Mouse (Mus musculus) liver, adult 2 months (tissue): ENCODE data around the gene Bach2. TPM values are rescaled to one million over a fixed set of nuclear protein-coding genes. Genes with fewer than 3 reads are reported as not detected.

Source experiments
- DNase-seq: peaks from one replicate; pipeline ENCODE4 v3.0.0-alpha.2; 2011; ENCODE audit warnings: low read depth, low spot score; ENCODE audit errors: extremely low read depth
- H3K27ac ChIP-seq: fragments of 200-500 bp; replicated peaks from 2 replicates; pipeline ENCODE4 v1.5.1; 2012; ENCODE audit warnings: low read depth, mild to moderate bottlenecking, control low read depth, inconsistent platforms, low read length; ENCODE audit not compliant: insufficient read depth
- H3K27me3 ChIP-seq: fragments of 200-500 bp; 2 replicates; pipeline ENCODE4 v1.6.1; 2012; ENCODE audit warnings: mild to moderate bottlenecking, moderate library complexity, low read length, inconsistent platforms; ENCODE audit not compliant: control insufficient read depth, insufficient read depth
- H3K36me3 ChIP-seq: fragments of 200-500 bp; 2 replicates; pipeline ENCODE4 v1.6.1; 2012; ENCODE audit warnings: low read length, inconsistent platforms; ENCODE audit not compliant: control insufficient read depth, insufficient read depth
- H3K4me1 ChIP-seq: fragments of 200-500 bp; 2 replicates; pipeline ENCODE4 v1.6.1; 2011; ENCODE audit warnings: low read length; ENCODE audit not compliant: control insufficient read depth, insufficient read depth
- H3K4me3 ChIP-seq: fragments of 200-500 bp; 2 replicates; pipeline ENCODE4 v1.5.1; 2011; ENCODE audit warnings: low read depth, mild to moderate bottlenecking, control low read depth, low read length, moderate library complexity; ENCODE audit not compliant: insufficient read depth
- H3K79me2 ChIP-seq: fragments of 200-500 bp; 2 replicates; pipeline ENCODE4 v1.6.1; 2012; ENCODE audit warnings: inconsistent platforms, mild to moderate bottlenecking, low read length, moderate library complexity; ENCODE audit not compliant: control insufficient read depth, insufficient read depth
- H3K9ac ChIP-seq: fragments of 200-500 bp; 2 replicates; pipeline ENCODE4 v1.6.1; 2012; ENCODE audit warnings: low read depth, mild to moderate bottlenecking, control low read depth, inconsistent platforms, low read length
- CTCF ChIP-seq: fragments of 200-500 bp; IDR thresholded peaks from 2 replicates; pipeline ENCODE4 v1.5.1; 2011; ENCODE audit warnings: low read depth, low read length, control low read depth
- POLR2A ChIP-seq: fragments of 200-500 bp; IDR thresholded peaks from 2 replicates; pipeline ENCODE4 v1.6.1; 2011; ENCODE audit warnings: low read length, control low read depth; ENCODE audit not compliant: insufficient read depth; ENCODE audit errors: extremely low read depth
- WGBS: fragments of 180-500 bp; shearing (Covaris S2); methylation state at CpG from one replicate; pipeline ENCODE4 v1.1.7; 2018; 5-methylcytosine and 5-hydroxymethylcytosine counted together
- polyA plus RNA-seq: library from polyadenylated mRNA; depleted of rRNA; stranded (reverse); fragments of >200 nt; gene quantifications from 2 replicates; pipeline ENCODE4 v1.2.3, GENCODE M21; 2012
- total RNA-seq: library from RNA; depleted of rRNA; stranded (reverse); fragments of >200 nt; gene quantifications from 2 replicates; pipeline ENCODE4 v1.2.3, GENCODE M21; 2014

Gene Bach2
- total and polyA plus RNA-seq, 2 experiments: 2.1 to 6.0 TPM

DNA sequence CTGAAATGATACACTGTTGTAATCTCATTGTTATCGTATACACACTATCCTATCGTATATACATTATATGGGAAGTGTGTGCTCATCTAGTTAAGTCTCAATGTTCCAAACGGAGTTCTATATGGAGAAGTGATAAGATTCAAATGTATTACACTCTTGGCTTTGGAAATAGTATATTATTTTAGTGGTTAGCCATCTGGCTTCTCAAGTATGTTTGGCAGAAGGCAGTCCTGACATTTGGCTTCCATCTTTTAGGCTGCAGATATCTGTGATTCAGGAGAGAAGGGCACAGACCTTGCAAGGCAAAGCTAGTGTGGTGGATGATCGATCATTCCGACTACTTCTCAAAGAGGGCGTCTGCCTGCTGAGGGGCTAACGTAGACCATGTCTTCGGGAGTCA is 47.8 kb downstream of the Bach2 start:
- peaks cover 3% of the 10 kb centered on the region; the same call in 1 of the 2 replicates for H3K79me2 ChIP-seq
- no peak overlapping the region for H3K9ac ChIP-seq
- no peaks in the 10 kb centered on the region for H3K36me3 ChIP-seq
- no peak overlapping the region for H3K4me3 ChIP-seq
- no peak overlapping the region for H3K27ac ChIP-seq
- 97% methylated on average over 8 of the region's 8 CpGs for WGBS
- TF ChIP-seq POLR2A (no peak), CTCF (no peak)
- no peak for DNase-seq
- no peaks in the 10 kb centered on the region for H3K27me3 ChIP-seq
- peaks cover 21% of the 10 kb centered on the region for H3K4me1 ChIP-seq

DNA sequence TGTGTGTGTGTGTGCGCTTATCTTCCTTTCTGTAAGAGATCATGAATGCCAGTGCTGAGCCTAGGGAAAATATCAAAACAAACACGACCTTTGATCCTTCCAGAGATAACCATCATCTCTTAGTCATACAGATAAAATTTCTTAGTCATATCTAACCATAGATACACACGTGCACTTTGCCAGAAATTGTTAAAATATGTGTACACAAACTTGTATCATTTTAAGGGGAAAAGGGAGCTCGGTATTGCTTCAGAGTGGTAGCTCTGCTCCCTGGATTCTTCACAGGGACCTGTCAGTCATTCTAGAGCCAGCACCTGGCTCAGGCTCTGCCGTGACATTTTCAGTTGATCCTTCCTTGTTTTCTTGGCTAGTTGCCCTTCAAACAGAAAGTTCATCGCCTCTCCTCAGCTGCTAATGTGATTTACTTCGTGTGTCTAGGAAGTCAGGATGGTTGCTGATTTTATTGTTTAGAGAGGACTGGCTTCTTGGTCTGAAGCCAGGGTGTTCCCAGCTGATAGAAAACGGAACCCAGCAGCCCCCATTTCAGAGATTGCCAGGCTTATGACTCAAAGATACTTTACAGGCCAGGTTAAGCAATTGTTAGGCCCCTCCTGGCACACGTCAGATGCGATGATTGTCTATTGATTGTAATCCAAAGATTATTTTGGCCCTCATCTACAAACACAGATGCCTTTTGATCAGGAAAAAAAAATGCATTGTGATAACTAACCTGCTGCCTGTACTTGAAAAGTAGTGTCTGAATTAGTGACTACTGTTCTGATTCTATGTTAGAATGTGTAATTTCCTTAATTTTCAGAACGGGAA is 49.6 kb downstream of the Bach2 start:
- H3K27ac ChIP-seq: peak overlapping the region; percentile 98
- H3K4me1 ChIP-seq: peaks cover 21% of the 10 kb centered on the region
- no peak for TF ChIP-seq CTCF
- TF ChIP-seq POLR2A: no peak
- H3K9ac ChIP-seq: 0 out of 2 replicates have a peak overlapping the region, but pooled peaks have one; percentile 23
- peaks cover 4% of the 10 kb centered on the region; the same call in 1 of the 2 replicates for H3K79me2 ChIP-seq
- H3K4me3 ChIP-seq: peak overlapping the region; percentile 40
- no peaks in the 10 kb centered on the region for H3K36me3 ChIP-seq
- WGBS: 4% methylated on average over 11 of the region's 11 CpGs
- H3K27me3 ChIP-seq: no peaks in the 10 kb centered on the region
- peak; percentile 97 for DNase-seq

DNA sequence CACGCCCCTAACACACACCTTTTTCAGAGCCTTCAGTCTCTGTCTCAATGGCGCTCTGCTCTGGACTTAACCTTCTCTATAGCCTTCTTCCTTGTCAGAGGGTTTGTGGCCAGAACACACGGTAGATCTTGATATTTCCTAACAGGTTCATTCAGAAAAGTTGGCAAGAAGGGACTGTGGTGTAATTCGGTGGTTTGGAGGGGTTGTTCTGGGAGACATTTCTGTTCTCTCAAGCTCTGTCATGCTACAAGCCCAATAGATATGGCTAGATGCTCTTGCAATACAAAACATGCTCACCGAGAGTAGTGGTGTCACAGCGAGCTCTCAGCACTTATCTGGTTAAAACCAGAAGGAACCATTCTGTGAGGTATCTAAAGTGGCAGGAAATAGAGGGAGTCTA is 51.2 kb downstream of the Bach2 start:
- H3K4me1 ChIP-seq: peaks cover 25% of the 10 kb centered on the region
- no peak overlapping the region for H3K27ac ChIP-seq
- 55% methylated on average over 6 of the region's 6 CpGs for WGBS

DNA sequence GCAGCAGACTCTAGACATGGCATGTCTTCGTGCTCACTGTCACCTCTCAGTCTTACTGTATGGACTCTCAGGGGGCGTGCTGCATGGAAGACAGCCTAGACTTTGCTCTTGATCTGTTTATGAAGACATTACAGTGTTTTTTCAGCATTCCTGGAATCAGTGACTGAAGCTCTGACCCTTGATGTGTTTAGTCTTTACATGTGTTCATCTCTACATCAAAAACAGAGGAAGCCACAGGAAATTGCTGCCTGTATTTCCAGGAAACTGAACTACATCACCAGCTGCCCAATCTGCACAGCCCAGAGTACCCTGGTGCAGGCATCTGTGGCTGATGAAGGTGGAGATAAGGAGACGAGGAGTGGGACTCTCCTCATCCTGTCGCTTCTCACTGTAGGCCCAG is 52.8 kb downstream of the Bach2 start:
- H3K36me3 ChIP-seq: no peaks in the 10 kb centered on the region
- no peak overlapping the region for H3K4me3 ChIP-seq
- no peak overlapping the region for H3K27ac ChIP-seq
- H3K9ac ChIP-seq: no peak overlapping the region
- H3K27me3 ChIP-seq: no peaks in the 10 kb centered on the region
- 89% methylated on average over 4 of the region's 4 CpGs for WGBS
- TF ChIP-seq CTCF (no peak), POLR2A (no peak)
- no peak for DNase-seq
- H3K4me1 ChIP-seq: peaks cover 20% of the 10 kb centered on the region
- peaks cover 4% of the 10 kb centered on the region; the same call in 1 of the 2 replicates for H3K79me2 ChIP-seq

More for the DNA sequence above, 51.2 kb downstream of the Bach2 start:
- Histone ChIP-seq H3K4me3 (no peak overlapping the region), H3K36me3 (no peaks in the 10 kb centered on the region), H3K79me2 (peaks cover 4% of the 10 kb centered on the region; the same call in 1 of the 2 replicates), H3K27me3 (no peaks in the 10 kb centered on the region), H3K9ac (no peak overlapping the region)
- peak; percentile 50 for DNase-seq
- TF ChIP-seq POLR2A: no peak
- TF ChIP-seq CTCF: no peak

DNA sequence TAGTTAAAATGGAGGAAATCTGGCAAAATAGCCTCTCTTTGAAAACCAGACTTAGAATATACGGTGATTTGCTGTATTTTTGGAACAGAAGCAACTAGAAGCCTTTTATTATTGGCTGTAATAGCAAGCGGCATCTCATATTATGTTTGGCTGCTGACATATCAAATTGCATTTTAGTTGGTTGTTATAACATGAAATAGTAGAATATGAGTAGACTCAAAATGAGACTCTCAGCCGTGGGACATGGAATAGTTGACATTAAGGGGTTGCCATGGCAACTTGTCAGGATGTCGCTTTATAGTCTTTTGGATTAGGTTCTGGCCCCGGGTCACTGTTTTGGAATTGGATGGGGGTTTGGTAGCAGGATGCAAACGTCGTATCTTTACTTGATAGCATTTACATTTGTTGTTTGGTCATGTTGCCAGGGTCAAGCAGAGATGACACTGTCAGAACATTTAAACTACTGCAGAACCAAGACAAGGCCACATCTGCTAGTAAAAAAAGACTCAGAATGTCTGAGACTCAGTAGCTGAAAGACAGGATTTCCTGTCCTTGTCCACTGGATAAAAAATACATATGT is 55.2 kb downstream of the Bach2 start:
- peaks cover 17% of the 10 kb centered on the region for H3K4me1 ChIP-seq
- no peak for DNase-seq
- H3K27ac ChIP-seq: no peak overlapping the region
- no peaks in the 10 kb centered on the region for H3K36me3 ChIP-seq
- peaks cover 7% of the 10 kb centered on the region; the same call in 1 of the 2 replicates for H3K79me2 ChIP-seq
- WGBS: 80% methylated on average over 7 of the region's 7 CpGs
- no peaks in the 10 kb centered on the region for H3K27me3 ChIP-seq
- no peak overlapping the region for H3K9ac ChIP-seq
- H3K4me3 ChIP-seq: no peak overlapping the region
- TF ChIP-seq POLR2A (no peak), CTCF (no peak)

DNA sequence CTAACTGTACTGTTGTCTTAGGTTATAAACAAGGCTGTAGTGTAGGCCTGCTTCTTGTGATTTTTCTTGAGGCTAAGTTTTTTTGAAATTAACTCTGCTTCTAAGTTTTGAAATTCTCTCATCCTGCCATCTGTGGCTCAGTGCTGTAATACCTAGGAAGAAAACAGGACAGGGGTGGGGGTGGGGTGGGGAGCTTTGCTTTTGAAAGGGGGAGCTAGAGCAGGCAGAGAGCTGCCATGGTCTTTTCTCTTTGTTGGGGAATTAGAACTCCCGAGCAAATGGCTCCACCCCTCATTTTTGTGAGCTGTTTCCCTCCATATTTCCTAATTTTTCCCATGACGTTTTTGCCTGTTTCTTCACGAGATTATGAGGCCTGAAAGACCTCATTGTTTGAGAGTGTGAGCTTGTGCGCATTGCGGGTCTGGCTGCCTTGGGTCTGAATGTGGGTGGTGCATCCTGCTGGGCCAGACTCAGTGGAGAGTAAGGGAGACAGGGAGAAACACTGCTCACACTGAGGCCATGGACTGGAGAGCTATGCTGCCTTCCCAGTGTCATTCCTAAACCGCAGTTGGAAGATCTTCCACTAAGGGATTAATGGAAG is 58.6 kb downstream of the Bach2 start:
- Histone ChIP-seq H3K36me3 (no peaks in the 10 kb centered on the region), H3K9ac (no peak overlapping the region), H3K4me3 (no peak overlapping the region), H3K27me3 (no peaks in the 10 kb centered on the region), H3K27ac (no peak overlapping the region), H3K79me2 (peaks cover 6% of the 10 kb centered on the region; the same call in 1 of the 2 replicates), H3K4me1 (peaks cover 21% of the 10 kb centered on the region)
- no peak for DNase-seq
- WGBS: 81% methylated on average over 6 of the region's 6 CpGs
- no peak for TF ChIP-seq POLR2A
- no peak for TF ChIP-seq CTCF
